Mouse (Mus musculus): ENCODE measurements around the gene Cfap65. TPM values are rescaled to one million over a fixed set of nuclear protein-coding genes. Genes with fewer than 3 reads are reported as not detected.

The Cfap65 gene
- total RNA-seq, 1 experiment, result not detected

DNA sequence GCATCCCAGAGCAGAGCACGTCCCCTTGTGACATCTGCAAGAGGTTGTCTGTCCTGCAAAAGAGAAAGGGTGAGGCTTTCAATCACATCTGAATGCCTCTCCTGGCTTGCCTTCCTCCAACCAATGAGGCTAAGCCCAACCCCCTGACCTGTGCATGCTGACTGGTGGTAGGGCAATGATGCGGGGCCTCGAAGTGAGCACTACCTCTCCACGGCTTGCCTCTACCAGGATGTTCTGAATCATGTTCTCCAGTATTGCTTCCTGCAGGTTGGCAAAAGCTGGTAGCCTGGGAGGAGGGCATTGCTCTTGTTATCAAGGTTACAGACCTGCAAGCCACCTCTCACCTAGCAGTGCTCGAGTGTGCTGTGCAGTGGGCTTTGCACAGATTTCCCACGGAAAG lies 33.2 kb downstream of the Cfap65 start:
- DNase-seq (ENCODE audit: low read depth, low spot score), result no peak
- in situ Hi-C loops (cut with MboI; ENCODE audit: low sequenced_read_pairs in 2 of 2, unreplicated experiment in 2 of 2), result no loop called here
- H3K9ac ChIP-seq (ENCODE audit: insufficient read depth, low read depth, low read length, poor library complexity, severe bottlenecking), result no peak overlapping the region
- H3K27ac ChIP-seq (ENCODE audit: insufficient read depth, low read depth, low read length, poor library complexity, severe bottlenecking), result no peak overlapping the region
- no peaks in the 10 kb centered on the region for H3K36me3 ChIP-seq (ENCODE audit: control insufficient read depth, insufficient read depth, low read length, poor library complexity, severe bottlenecking)
- H3K4me3 ChIP-seq (ENCODE audit: insufficient read depth in 1 of 2, low read depth in 1 of 2, low read length in 2 of 2, poor library complexity in 1 of 2, severe bottlenecking in 1 of 2), result no peak overlapping the region
- H3K4me1 ChIP-seq (ENCODE audit: control insufficient read depth in 2 of 2, insufficient read depth in 2 of 2, low read length in 2 of 2, poor library complexity in 1 of 2), result peaks cover 0 to 11% of the 10 kb centered on the region in 2 experiments; a peak in 1 of 4 replicates
- TF ChIP-seq ZNF384 (IDR thresholded peaks at IDR 0.05; ENCODE audit: low read depth, low read length) (no peak), MAFK (IDR thresholded peaks at IDR 0.05; ENCODE audit: insufficient read depth, low read depth, low read length) (no peak), HCFC1 (IDR thresholded peaks at IDR 0.05; ENCODE audit: borderline replicate concordance, insufficient read depth, low read length) (no peak), ZC3H11A (IDR thresholded peaks at IDR 0.05; ENCODE audit: borderline replicate concordance, low read depth, low read length) (no peak), CHD2 (IDR thresholded peaks at IDR 0.05; ENCODE audit: low read depth, low read length) (no peak)
- H3K9me3 ChIP-seq (ENCODE audit: control insufficient read depth, insufficient read depth, low read depth, low read length), result no peaks in the 10 kb centered on the region

DNA sequence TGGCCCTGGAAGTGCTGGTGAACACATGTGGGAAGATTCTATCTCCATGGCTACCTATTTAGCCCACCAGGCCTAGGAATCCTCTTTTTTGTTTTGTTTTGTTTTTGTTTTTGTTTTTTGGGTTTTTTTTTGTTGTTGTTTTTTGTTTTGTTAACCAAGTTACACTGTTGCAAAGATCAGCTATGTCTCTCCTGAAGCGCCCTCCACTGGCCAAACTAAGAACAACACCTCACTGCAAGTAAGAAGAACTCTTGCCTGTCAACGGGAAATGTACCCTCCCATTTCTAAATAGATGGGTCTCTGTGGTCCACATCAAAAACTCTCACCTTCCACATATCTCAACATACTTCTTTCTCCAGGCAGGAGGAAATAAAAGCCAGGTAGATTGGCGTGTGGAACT lies 33.7 kb downstream of the Cfap65 start:
- no peak overlapping the region for H3K27ac ChIP-seq (ENCODE audit: insufficient read depth, low read depth, low read length, poor library complexity, severe bottlenecking)

DNA sequence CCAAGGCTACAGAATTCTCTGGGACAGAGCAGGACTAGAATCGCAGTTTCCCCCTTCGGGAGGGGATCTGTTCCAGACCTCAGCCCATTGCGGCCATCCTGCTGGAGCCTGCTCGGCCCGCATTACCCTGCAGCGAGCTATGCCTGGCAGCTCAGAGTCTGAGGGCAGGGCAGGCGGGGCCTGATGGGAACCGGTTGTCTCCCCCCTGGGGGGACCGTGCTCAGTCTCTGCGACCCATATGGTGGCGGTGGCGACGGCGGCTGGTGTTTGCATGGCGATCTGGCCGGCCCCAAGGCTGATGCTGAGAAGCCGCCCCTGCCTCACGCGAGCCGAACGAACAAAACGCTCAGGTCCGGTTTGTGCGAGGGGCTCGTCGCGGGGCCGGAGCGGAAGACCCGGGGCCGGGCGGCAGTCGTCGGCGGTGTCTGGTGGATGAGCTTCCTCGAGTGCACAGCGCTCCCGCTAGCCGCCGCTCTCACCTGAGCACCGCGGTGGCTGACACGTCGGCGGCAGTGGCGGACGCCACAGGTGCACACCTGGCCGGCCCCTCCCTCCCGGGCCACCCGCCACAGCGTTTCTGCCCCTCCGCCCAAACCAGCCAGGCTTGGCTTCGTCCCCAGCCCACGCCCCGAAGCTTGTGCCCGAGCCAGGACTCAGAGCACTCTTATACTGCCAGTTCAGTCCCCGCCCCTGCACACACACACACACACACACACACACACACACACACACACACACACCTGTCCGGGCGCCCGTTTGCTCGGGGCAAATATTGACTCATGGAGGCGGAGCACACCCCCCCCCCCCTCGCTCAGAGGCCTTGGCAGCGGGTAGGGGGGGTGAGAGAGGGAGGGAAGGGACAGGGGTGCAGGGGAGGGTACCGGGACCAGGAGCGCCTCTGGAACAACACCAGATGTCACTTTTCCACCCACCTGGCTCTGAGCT lies 34.8 kb downstream of the Cfap65 start:
- Histone ChIP-seq H3K36me3 (ENCODE audit: control insufficient read depth, insufficient read depth, low read length, poor library complexity, severe bottlenecking) (no peaks in the 10 kb centered on the region), H3K9ac (ENCODE audit: insufficient read depth, low read depth, low read length, poor library complexity, severe bottlenecking) (0 out of 2 replicates have a peak overlapping the region, but pooled peaks have one; percentile 10), H3K9me3 (ENCODE audit: control insufficient read depth, insufficient read depth, low read depth, low read length) (no peaks in the 10 kb centered on the region), H3K4me3 (ENCODE audit: insufficient read depth in 1 of 2, low read depth in 1 of 2, low read length in 2 of 2, poor library complexity in 1 of 2, severe bottlenecking in 1 of 2) (peak overlapping the region; percentile 53 to 58), H3K27ac (ENCODE audit: insufficient read depth, low read depth, low read length, poor library complexity, severe bottlenecking) (no peak overlapping the region), H3K4me1 (ENCODE audit: control insufficient read depth in 2 of 2, insufficient read depth in 2 of 2, low read length in 2 of 2, poor library complexity in 1 of 2) (peaks cover 0 to 11% of the 10 kb centered on the region in 2 experiments; a peak in 1 of 4 replicates)
- no peak for DNase-seq (ENCODE audit: low read depth, low spot score)
- TF ChIP-seq ZC3H11A (IDR thresholded peaks at IDR 0.05; ENCODE audit: borderline replicate concordance, low read depth, low read length) (no peak), MAFK (IDR thresholded peaks at IDR 0.05; ENCODE audit: insufficient read depth, low read depth, low read length) (no peak), ZNF384 (IDR thresholded peaks at IDR 0.05; ENCODE audit: low read depth, low read length) (no peak), HCFC1 (IDR thresholded peaks at IDR 0.05; ENCODE audit: borderline replicate concordance, insufficient read depth, low read length) (no peak), CHD2 (IDR thresholded peaks at IDR 0.05; ENCODE audit: low read depth, low read length) (no peak)
- in situ Hi-C loops (cut with MboI; ENCODE audit: low sequenced_read_pairs in 2 of 2, unreplicated experiment in 2 of 2), result no loop called here

More for the DNA sequence above, 33.7 kb downstream of the Cfap65 start:
- H3K4me1 ChIP-seq (ENCODE audit: control insufficient read depth in 2 of 2, insufficient read depth in 2 of 2, low read length in 2 of 2, poor library complexity in 1 of 2), result peaks cover 0 to 11% of the 10 kb centered on the region in 2 experiments; a peak in 1 of 4 replicates
- TF ChIP-seq HCFC1 (IDR thresholded peaks at IDR 0.05; ENCODE audit: borderline replicate concordance, insufficient read depth, low read length) (no peak), MAFK (IDR thresholded peaks at IDR 0.05; ENCODE audit: insufficient read depth, low read depth, low read length) (no peak), ZC3H11A (IDR thresholded peaks at IDR 0.05; ENCODE audit: borderline replicate concordance, low read depth, low read length) (no peak), CHD2 (IDR thresholded peaks at IDR 0.05; ENCODE audit: low read depth, low read length) (no peak), ZNF384 (IDR thresholded peaks at IDR 0.05; ENCODE audit: low read depth, low read length) (no peak)
- peak; percentile 87 for DNase-seq (ENCODE audit: low read depth, low spot score)
- no peak overlapping the region for H3K9ac ChIP-seq (ENCODE audit: insufficient read depth, low read depth, low read length, poor library complexity, severe bottlenecking)
- no peaks in the 10 kb centered on the region for H3K36me3 ChIP-seq (ENCODE audit: control insufficient read depth, insufficient read depth, low read length, poor library complexity, severe bottlenecking)
- no peak overlapping the region for H3K4me3 ChIP-seq (ENCODE audit: insufficient read depth in 1 of 2, low read depth in 1 of 2, low read length in 2 of 2, poor library complexity in 1 of 2, severe bottlenecking in 1 of 2)
- in situ Hi-C loops (cut with MboI; ENCODE audit: low sequenced_read_pairs in 2 of 2, unreplicated experiment in 2 of 2), result no loop called here
- no peaks in the 10 kb centered on the region for H3K9me3 ChIP-seq (ENCODE audit: control insufficient read depth, insufficient read depth, low read depth, low read length)

DNA sequence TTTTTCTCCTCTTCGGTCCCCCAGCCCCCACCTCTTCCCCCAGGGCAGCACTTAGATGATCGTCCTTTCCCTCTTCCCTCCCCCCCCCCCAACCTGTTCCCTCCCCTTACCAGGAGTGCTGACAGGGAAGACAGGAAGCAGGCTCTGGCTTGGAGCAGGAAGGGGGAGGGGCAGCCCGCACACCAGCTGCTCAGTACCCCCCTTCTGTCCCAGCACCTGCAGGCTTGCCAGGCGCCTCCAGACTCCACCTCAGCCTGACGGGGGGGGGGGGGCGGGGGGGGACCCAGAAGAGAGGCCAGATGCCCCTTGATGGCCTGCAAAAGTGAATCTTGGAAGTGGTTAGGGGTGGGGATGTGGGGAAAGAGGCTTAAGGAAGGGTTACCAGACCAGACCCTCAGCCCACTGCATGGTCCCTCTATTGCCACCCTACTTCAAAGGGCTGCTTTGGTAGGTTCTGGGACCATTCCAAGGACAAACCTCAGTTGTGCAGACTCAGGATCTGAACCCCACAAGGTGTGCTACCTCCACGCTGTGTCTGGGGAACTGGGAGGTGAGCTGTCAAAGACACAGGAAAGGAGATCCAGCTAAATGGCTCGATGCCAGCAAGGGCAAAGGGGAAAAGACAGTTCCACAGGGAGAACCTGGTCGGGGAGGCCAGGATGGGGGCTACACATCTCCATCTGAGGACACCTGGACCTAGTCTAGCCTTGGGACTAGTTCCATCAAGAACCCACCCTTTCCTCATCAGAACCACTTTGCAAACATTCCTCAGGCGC lies 36.6 kb downstream of the Cfap65 start:
- no peaks in the 10 kb centered on the region for H3K9me3 ChIP-seq (ENCODE audit: control insufficient read depth, insufficient read depth, low read depth, low read length)
- peaks cover 0 to 11% of the 10 kb centered on the region in 2 experiments; a peak in 1 of 4 replicates for H3K4me1 ChIP-seq (ENCODE audit: control insufficient read depth in 2 of 2, insufficient read depth in 2 of 2, low read length in 2 of 2, poor library complexity in 1 of 2)
- DNase-seq (ENCODE audit: low read depth, low spot score), result no peak
- H3K27ac ChIP-seq (ENCODE audit: insufficient read depth, low read depth, low read length, poor library complexity, severe bottlenecking), result no peak overlapping the region
- no peak overlapping the region for H3K4me3 ChIP-seq (ENCODE audit: insufficient read depth in 1 of 2, low read depth in 1 of 2, low read length in 2 of 2, poor library complexity in 1 of 2, severe bottlenecking in 1 of 2)
- H3K9ac ChIP-seq (ENCODE audit: insufficient read depth, low read depth, low read length, poor library complexity, severe bottlenecking), result no peak overlapping the region
- no peaks in the 10 kb centered on the region for H3K36me3 ChIP-seq (ENCODE audit: control insufficient read depth, insufficient read depth, low read length, poor library complexity, severe bottlenecking)
- no peak for TF ChIP-seq ZNF384 (IDR thresholded peaks at IDR 0.05; ENCODE audit: low read depth, low read length)
- TF ChIP-seq HCFC1 (IDR thresholded peaks at IDR 0.05; ENCODE audit: borderline replicate concordance, insufficient read depth, low read length), result no peak
- no peak for TF ChIP-seq ZC3H11A (IDR thresholded peaks at IDR 0.05; ENCODE audit: borderline replicate concordance, low read depth, low read length)
- TF ChIP-seq MAFK (IDR thresholded peaks at IDR 0.05; ENCODE audit: insufficient read depth, low read depth, low read length), result no peak
- TF ChIP-seq CHD2 (IDR thresholded peaks at IDR 0.05; ENCODE audit: low read depth, low read length), result no peak
- in situ Hi-C loops (cut with MboI; ENCODE audit: low sequenced_read_pairs in 2 of 2, unreplicated experiment in 2 of 2), result no loop called here
